Mouse (Mus musculus) megakaryocyte, embryonic 14.5 days (primary cell): ENCODE results near the gene Gstm3. TPM values are rescaled to one million over a fixed set of nuclear protein-coding genes. Genes with fewer than 3 reads are reported as not detected.
"Not testable (repeated sequence)": the region's sequence is repeated elsewhere in the genome, so short reads cannot be mapped to it uniquely, and the experiment has no call there.

Experiments
- H3K27me3 ChIP-seq: replicated peaks from 2 replicates; pipeline ENCODE3; 2012; ENCODE audit warnings: inconsistent platforms
- H3K36me3 ChIP-seq: replicated peaks from 2 replicates; pipeline ENCODE3; 2012; ENCODE audit warnings: low read length, inconsistent platforms, mixed read lengths
- H3K4me1 ChIP-seq: 2 replicates; pipeline ENCODE4 v1.6.1; 2012; ENCODE audit warnings: inconsistent platforms
- H3K4me3 ChIP-seq: replicated peaks from 2 replicates; pipeline ENCODE3; 2012; ENCODE audit warnings: moderate library complexity, mild to moderate bottlenecking, inconsistent platforms
- H3K9me3 ChIP-seq: 2 replicates; pipeline ENCODE4 v1.6.1; 2012; ENCODE audit warnings: inconsistent platforms
- FLI1 ChIP-seq: IDR thresholded peaks from 2 replicates; pipeline ENCODE4 v1.6.1; 2012; ENCODE audit warnings: low read length, inconsistent platforms, mixed read lengths
- GATA1 ChIP-seq: IDR thresholded peaks from 3 replicates; pipeline ENCODE4 v1.6.1; 2012; ENCODE audit warnings: mixed read lengths, low read length, inconsistent platforms, borderline replicate concordance
- polyA plus RNA-seq: library from polyadenylated mRNA; stranded (reverse); fragments of >175 nt; gene quantifications from 2 replicates; pipeline ENCODE4 v1.2.3, GENCODE M21; 2012; ENCODE audit warnings: low replicate concordance; ENCODE audit not compliant: insufficient read depth

Gstm3 gene
- polyA plus RNA-seq, 1 experiment = not detected

GRCm38 (mm10) chr3:107999491-107999890 is 30.4 kb upstream of the Gstm3 start:
- H3K9me3 ChIP-seq = peaks cover 7% of the 10 kb centered on the region
- TF ChIP-seq GATA1 (no peak), FLI1 (no peak)
- H3K4me3 ChIP-seq = no peak overlapping the region
- H3K4me1 ChIP-seq = no peaks in the 10 kb centered on the region
- H3K36me3 ChIP-seq = no peaks in the 10 kb centered on the region
- H3K27me3 ChIP-seq = peaks cover 13% of the 10 kb centered on the region

GRCm38 (mm10) chr3:107998591-107998990 is 29.5 kb upstream of the Gstm3 start:
- H3K4me3 ChIP-seq = no peak overlapping the region

GRCm38 (mm10) chr3:107996576-107996975 is 27.5 kb upstream of the Gstm3 start:
- Histone ChIP-seq H3K27me3 (peaks cover 3% of the 10 kb centered on the region), H3K4me1 (no peaks in the 10 kb centered on the region), H3K36me3 (no peaks in the 10 kb centered on the region), H3K9me3 (peaks cover 17% of the 10 kb centered on the region), H3K4me3 (no peak overlapping the region)
- TF ChIP-seq FLI1 (no peak), GATA1 (no peak)

More at GRCm38 (mm10) chr3:107998591-107998990, 29.5 kb upstream of the Gstm3 start:
- Histone ChIP-seq H3K27me3 (peaks cover 9% of the 10 kb centered on the region), H3K36me3 (no peaks in the 10 kb centered on the region), H3K9me3 (peaks cover 16% of the 10 kb centered on the region), H3K4me1 (no peaks in the 10 kb centered on the region)
- TF ChIP-seq GATA1 (no peak), FLI1 (no peak)

- H3K36me3 ChIP-seq, H3K4me1 ChIP-seq, H3K27me3 ChIP-seq, H3K4me3 ChIP-seq: not testable (repeated sequence)
- H3K9me3 ChIP-seq = peaks cover 17% of the 10 kb centered on the region
Observed at GRCm38 (mm10) chr3:107995974-107996373, 26.9 kb upstream of the Gstm3 start.

GRCm38 (mm10) chr3:107986041-107986562 is 17.0 kb upstream of the Gstm3 start, which contains the start of gene Gstm2:
Gene Gstm2 (minus strand): TSS chr3:107986453.
- no peak for TF ChIP-seq FLI1
- TF ChIP-seq GATA1 = no peak
- Histone ChIP-seq H3K27me3 (peaks cover 38% of the 10 kb centered on the region), H3K4me1 (peaks cover 13% of the 10 kb centered on the region), H3K4me3 (no peak within 1 kb of the TSS), H3K9me3 (no peaks in the 10 kb centered on the region), H3K36me3 (no peaks in the 10 kb centered on the region)

- H3K4me3 ChIP-seq, H3K36me3 ChIP-seq, H3K9me3 ChIP-seq: not testable (repeated sequence)
- H3K4me1 ChIP-seq = peaks cover 13% of the 10 kb centered on the region
- peaks cover 44% of the 10 kb centered on the region for H3K27me3 ChIP-seq
Observed at GRCm38 (mm10) chr3:107985141-107985540, 16.1 kb upstream of the Gstm3 start.

GRCm38 (mm10) chr3:107984471-107984870 is 15.4 kb upstream of the Gstm3 start:
- Histone ChIP-seq H3K36me3 (no peaks in the 10 kb centered on the region), H3K4me3 (no peak overlapping the region), H3K27me3 (peaks cover 46% of the 10 kb centered on the region), H3K9me3 (no peaks in the 10 kb centered on the region), H3K4me1 (peaks cover 13% of the 10 kb centered on the region)
- TF ChIP-seq FLI1 = no peak
- TF ChIP-seq GATA1 = no peak

- Histone ChIP-seq H3K4me3 (no peak overlapping the region), H3K27me3 (peaks cover 50% of the 10 kb centered on the region), H3K9me3 (no peaks in the 10 kb centered on the region), H3K4me1 (peaks cover 13% of the 10 kb centered on the region), H3K36me3 (no peaks in the 10 kb centered on the region)
- TF ChIP-seq GATA1 (no peak), FLI1 (no peak)
Observed at GRCm38 (mm10) chr3:107983771-107984170, 14.7 kb upstream of the Gstm3 start.

- H3K27me3 ChIP-seq = peaks cover 56% of the 10 kb centered on the region
- peaks cover 16% of the 10 kb centered on the region for H3K4me1 ChIP-seq
- H3K36me3 ChIP-seq = no peaks in the 10 kb centered on the region
- no peak overlapping the region for H3K4me3 ChIP-seq
- TF ChIP-seq FLI1 (no peak), GATA1 (no peak)
- no peaks in the 10 kb centered on the region for H3K9me3 ChIP-seq
Observed at GRCm38 (mm10) chr3:107982726-107983125, 13.6 kb upstream of the Gstm3 start.

- no peak overlapping the region for H3K4me3 ChIP-seq
- peaks cover 21% of the 10 kb centered on the region for H3K4me1 ChIP-seq
- peaks cover 2% of the 10 kb centered on the region; the same call in 1 of the 2 replicates for H3K9me3 ChIP-seq
- H3K36me3 ChIP-seq = no peaks in the 10 kb centered on the region
- H3K27me3 ChIP-seq = peaks cover 65% of the 10 kb centered on the region
- no peak for TF ChIP-seq GATA1
- TF ChIP-seq FLI1 = no peak
Observed at GRCm38 (mm10) chr3:107981261-107981660, 12.2 kb upstream of the Gstm3 start.

GRCm38 (mm10) chr3:107977691-107978090 is 8.6 kb upstream of the Gstm3 start:
- TF ChIP-seq FLI1 (no peak), GATA1 (no peak)
- no peaks in the 10 kb centered on the region for H3K36me3 ChIP-seq
- H3K27me3 ChIP-seq = peaks cover 60% of the 10 kb centered on the region
- peaks cover 14% of the 10 kb centered on the region for H3K9me3 ChIP-seq
- peaks cover 29% of the 10 kb centered on the region for H3K4me1 ChIP-seq
- H3K4me3 ChIP-seq = no peak overlapping the region
